Mouse (Mus musculus): ENCODE measurements around the gene Agbl1.

DNA sequence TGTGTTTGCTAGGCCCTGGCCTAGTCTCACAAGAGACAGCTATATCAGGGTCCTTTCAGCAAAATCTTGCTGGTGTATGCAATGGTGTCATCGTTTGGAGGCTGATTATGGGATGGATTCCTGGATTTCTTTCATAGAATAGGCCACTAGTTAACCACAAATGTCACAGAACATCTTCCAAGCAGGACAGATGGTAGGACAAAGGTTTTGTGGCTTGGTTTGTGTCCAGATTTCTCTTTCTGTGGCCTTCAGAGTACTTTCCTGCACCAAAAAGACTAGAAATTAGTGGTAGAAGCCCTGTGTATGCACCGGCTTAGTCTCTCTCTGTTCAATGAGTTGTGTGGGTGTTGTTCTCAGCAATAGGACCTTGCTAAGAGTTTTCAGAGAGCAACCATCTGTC lies 590.9 kb downstream of the Agbl1 start:
- TF ChIP-seq CTCF (IDR thresholded peaks at IDR 0.05) (no peak), EP300 (IDR thresholded peaks at IDR 0.05; ENCODE audit: insufficient read depth, low read depth, low read length) (no peak)
